Mouse (Mus musculus) ovary, postnatal 14 days (tissue): ENCODE measurements around the gene Sh3glb1.

Experiments
- DNase-seq: peaks from one replicate; pipeline ENCODE4 v3.0.0; 2022; ENCODE audit warnings: low spot score

Sh3glb1 gene

DNA sequence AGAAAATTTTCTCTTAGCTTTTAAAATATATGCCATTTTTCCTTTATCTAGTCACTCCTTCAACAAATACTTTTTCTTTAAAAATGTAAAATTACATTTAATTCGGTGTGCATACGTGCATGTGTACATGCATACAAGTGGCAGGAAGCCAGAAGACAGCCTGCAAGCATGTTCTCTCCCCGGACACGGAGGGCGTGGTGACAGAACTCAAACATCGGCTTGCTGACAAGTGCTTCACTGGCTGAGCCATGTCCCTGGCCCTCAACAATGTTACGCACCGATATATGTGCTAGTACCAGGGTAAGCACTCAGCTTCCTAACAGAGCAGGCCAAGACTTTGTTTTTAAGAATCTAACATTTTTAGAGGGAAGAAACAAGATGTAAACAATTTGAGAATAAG is 5.5 kb downstream of the Sh3glb1 start:
- DNase-seq = no peak

DNA sequence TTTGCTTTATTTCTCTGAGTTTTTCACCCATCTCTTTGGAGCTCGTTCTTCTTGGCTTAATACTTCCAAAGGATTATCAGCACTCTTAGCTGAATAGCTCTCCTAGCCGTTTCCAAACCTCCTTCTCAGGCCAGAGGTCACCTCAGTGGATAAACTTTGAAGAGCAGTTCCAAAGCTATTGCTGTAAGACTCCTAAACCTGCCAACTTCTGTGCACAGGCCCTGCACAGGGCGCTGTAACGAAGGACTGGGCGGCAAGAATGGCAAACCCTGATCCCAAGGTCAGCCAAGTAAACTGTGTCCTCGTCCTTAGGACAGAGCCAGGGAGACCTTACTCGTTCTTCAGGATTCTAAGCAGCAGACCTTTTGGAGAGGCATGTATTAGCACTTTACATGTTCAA is 6.0 kb downstream of the Sh3glb1 start:
- no peak for DNase-seq

DNA sequence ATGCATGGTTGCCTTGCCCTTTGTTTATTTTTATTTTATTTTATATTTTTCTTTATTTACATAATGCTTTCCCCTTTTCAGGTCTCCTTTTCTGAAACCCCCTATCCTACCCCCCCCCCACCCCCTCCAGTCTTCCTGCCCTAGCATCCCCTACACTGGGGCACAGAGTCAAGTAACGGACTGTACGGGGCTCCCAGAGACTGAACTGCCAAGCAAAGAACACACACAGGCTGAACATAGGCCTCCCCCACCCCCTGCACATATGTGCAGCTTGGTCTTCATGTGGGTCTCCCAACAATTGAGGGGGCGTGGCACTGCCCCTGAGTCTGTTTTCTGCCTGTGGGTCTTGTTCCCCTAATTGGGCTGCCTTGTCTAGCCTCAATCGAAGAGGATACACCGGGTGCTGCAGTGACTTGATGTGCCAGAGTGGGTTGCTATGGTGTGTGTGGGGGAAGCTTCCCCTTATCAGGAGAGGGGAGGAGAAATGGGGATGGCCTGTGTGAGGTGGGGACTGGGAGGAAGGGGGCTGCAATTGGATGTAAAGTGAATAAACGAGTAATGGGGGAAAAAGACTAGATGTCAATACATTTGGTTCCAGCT is 8.4 kb downstream of the Sh3glb1 start:
- DNase-seq = no peak

DNA sequence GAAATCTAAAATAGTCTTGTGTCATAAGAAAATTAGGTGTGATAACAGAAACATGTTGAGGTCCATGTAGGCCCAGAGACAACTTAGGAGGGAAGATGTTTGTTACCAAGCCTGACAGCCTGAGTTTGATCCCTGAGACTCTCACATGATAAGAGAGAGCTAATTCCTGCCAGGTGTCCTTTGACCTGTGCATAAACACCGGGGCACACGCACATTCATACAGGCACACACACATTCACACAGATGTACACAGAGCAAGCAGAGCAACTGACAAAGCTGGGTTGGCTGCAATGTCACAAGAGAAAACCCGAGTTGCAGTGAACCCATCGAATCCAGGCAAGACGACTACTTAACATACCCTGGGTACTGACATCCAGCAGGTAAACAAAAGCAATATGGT is 11.5 kb downstream of the Sh3glb1 start:
- DNase-seq = no peak

DNA sequence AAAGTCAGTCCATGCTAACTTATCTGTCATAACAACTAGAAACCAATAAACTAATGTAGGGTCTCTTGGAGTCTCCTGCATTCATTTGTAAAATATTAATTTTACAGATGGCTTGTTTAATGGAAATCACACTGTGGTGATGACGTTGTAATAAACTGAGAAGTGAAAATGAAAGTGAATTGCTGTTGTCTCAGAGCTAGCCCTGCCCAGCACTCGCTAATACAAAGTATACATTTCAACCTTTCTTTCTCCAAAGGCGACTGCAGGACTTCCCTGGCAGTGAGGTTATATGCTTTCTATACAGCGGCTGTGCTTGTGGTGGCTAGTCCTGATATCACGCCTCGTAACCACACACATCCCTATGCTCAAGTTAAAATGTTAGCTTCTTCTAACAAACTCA is 16.2 kb downstream of the Sh3glb1 start:
- DNase-seq = no peak

DNA sequence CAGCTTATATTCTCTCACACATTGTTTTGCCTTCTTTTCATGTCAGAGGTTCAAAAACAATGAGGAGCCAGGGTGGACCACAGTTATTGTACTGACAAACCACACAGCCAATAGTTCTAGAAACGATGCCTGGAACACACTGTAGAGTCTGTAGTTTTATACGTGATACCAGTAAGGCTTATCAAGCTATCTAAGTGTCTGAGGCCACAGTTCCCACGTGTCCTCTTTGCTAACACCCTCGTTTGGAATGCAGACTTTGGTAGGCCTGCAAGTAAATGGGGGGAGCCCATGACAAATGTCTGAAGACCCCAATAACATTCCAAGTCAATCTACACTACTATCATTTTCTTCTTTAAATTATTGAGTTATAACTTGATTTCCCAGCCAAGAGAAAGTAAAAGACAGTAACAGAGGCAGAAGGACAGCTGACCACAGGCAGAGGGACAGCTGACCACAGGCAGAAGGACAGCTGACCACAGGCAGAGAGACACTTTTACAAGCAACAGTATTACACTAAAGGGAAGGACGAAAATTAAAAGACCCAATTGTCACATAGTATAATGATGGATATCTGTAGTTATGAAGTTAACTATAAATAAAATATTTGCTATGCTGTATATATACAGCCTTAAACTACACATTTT is 21.2 kb downstream of the Sh3glb1 start:
- DNase-seq = no peak

DNA sequence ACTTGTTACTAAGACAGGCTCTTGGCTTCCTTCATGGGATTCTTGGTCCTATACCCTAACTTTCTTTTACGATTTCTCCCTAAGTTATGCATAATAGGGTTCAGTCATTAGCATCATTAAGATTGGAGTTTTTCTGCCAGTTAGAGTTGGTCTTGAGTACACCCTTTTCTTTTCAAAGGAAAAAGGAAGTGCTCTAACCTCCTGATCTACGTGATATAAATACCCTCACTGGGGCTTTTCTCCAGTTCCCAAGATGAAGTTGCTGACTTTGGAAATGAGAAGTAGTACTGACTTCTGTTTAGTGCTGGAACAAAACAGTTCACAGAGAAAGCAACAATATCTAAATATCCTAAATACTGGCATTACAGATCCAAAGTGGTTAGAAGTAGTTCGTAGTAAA is 22.2 kb downstream of the Sh3glb1 start:
- DNase-seq = no peak

DNA sequence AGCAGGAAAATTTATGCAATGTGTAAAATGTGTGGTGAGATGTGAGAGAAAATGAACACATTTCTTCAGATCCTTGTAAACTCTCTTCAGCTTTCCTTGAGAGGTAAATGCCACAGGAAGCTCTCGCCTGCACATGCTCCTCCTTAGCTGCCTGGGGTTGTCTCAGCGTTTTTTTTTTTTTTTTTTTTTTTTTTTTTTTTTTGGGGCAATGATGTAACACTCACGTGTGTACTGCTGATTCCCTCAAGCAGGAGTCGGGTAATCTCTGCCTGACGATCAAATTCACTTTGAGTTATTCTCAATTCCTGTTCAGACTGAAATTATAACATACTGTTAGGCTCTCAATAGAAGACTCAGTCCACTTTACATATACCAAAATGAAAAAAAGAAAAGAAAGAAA is 23.0 kb downstream of the Sh3glb1 start:
- no peak for DNase-seq

DNA sequence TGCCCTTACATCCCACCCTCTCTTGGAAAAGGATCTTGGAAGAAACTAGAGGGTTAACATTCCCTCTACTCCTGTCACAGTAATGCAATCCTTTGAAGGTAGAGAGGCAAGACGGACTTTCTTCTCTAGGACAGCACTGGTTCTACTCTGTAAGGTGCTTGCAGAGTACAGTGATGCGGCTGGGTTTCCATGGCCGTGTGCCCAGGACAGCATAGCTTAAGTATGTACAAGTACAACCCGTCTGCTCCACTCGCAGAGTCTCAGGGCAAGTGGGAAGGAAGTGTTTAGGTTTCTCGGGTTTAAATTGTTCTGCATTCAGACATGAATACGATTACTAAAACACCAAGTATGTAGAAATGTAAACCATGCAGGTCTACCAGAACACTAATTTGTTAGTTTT is 25.2 kb downstream of the Sh3glb1 start:
- no peak for DNase-seq

DNA sequence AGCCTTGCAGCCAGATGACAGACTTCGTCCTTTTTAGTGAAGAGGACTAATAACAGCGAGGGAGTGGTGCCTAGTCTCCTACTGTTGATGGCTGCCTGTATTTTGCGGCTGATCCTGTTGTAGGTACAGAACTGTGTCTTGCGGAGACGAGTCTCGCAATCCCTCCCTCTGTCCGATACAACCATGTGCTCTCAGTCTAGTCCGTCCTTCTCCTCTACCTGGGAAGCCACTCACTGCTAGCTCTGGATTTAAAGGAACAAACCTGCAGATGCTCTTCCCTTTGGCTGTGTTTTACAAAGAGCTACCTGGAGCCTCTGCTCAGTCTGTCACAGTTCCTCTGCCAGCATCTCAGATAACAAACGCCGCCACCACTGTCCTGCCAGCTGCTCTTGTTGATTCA is 26.1 kb downstream of the Sh3glb1 start:
- no peak for DNase-seq

DNA sequence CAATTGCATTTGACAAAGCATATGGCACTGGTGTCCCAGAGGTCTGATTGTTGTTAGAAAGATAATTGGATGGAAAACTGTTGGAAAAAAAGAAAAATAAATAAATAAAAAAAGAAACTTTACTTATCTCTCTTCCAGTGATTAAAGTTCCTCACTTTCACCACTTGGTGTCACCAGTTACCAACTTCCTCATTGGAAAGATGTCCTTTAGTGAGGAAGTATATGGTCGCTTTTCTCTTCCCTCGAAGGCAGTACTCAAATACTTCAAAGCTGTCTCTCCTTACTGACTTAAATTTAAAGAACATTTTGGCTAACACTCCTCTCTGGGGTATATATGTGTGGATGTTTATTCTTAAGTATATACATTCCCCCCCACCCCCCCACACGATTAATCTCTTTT is 28.1 kb downstream of the Sh3glb1 start:
- DNase-seq = no peak

DNA sequence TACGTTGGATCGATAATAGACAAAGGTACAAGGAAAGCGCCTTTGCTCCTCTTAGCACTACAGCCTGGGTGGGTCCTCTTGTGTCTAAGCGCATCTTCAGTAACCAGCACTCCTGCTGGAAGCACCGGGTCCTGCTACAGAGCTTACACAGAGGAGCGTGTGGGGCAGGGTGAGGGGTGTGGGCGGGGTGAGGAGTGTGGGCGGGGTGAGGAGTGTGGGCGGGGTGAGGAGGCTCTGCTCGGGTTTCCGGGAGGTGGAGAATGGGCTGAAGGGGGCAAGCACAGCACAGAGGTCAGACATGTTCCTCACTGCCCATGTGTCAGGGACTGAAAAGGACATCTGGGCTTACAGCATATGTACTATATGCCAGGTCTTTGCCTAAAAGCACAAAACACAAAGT is 30.9 kb downstream of the Sh3glb1 start:
- no peak for DNase-seq

DNA sequence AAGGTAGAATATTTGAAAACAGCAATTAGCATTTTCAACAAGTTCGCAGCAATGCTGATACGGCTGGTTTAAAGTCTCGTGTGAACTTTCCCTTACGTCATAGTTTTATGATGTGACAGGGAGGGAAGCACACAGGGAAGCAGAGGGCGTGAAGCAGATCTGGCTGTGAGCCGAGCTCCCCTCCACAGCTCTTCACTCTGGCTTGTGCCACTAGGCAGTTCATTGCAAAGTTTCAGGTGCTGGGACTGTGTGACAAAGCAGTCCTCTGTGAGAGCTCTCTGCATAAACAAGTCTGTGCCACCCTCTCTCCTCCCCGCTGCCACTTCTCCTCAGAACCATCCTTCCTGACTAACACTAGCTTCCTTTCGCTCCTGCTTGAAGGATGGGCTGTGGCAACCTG is 31.9 kb downstream of the Sh3glb1 start:
- no peak for DNase-seq

DNA sequence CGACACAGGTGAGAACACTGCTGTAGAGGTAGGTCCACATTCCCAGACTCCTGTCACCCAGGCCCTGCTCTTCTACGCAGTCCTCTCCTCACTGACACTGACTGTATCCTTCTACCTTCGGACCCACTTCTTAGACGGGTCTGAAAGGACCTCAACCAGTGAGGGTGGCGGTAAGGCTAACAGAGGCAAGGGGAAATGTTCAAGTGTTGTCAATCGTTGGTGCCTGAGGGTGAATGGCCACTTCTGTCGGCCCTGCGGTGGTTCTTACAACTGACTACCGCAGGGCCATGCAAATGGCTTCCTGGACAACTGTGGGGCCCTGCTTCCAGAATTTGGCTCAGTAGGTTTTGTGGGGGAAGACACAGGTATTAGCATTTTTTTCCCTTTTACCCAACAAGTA is 32.5 kb downstream of the Sh3glb1 start:
- DNase-seq = no peak

DNA sequence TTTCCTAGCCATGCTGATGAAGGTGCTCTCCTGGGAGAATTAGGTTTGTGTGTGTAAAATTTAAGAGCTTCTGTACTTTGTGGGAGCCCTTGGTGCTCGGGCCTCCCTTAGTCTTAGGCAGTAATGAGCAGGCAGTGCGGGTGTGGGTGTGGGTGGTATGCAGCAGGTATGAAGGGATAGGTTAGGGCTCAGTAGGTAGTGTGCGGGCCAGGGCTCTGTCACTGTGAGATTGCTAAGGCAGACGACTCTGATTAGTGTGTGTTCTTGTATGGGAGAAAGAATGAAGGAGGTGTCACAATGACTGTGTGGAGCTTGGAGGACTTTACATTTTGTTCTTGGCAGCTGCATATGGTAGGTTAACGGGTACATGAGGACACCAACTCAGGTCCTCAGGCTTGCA is 34.0 kb downstream of the Sh3glb1 start:
- no peak for DNase-seq

DNA sequence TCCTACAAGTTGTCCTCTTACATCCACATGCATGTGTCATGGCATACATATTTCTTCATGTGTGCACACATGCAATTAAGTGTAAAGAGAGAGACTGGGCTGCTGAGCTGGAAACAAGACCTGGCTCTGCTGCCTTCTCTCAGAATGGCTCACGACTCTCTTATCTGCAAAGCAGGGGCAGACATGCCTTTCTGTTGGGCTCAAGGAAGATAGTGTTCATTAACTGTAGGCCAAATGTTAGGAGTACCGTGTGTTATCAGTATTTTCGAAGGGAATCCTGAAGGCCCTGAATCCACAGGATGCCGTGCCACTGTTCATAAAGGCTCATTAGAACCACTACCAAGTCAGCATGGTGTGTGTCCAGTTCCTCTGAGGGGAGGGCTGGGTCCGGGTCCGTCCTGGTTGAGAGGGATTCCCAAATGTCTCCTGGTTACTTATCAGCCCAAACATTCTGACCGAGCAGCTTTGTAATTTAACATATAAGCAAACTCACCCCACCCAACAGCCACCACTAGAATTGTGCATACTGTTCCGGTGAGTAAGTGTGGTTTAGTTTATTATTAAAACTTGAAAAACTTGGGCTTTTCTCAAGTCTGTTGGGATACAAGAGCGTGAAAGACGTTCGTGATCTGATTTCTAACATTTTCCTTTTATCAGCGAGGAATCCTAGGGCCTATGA is 36.9 kb downstream of the Sh3glb1 start:
- no peak for DNase-seq

DNA sequence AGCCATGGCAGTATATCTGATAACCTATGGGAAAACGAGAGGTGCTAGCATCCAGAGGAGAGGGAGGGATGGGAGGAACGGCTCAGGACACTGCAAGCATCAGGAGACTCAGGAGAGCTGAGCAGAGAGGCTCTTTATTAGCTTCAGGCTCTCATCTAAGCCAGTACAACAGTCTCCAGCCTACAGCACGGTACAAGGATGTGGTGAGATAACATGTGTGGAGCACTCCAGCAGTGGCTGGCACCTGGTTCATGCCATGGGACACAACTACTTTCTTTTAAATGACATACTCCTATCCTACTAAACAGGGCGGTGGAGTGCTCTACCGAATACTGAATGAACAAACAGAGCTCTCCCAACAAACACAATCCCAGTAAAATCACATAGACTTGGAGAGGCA is 38.6 kb downstream of the Sh3glb1 start:
- no peak for DNase-seq

DNA sequence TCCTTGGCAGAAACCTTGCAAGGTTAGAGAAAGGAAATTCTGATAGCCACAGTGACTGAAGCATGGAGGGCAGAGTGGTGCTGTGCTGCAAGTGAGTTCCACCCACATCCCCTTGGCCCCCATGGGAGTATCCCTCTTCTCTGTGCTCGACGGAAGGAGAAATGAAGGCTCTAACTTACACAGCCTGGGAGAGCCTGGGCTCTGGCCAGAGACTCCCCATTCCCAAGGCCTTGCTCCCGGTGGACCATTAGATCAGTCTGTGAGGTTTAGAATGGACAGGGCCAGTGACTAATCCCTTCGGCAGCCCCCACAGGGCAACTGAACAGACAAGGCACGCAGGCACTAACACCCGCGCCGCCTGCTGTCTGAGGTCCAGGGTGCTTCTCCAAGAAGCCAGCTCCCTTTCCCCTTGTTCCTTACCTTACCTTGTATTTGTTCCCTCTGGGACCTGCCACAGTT is 40.4 kb downstream of the Sh3glb1 start:
- no peak for DNase-seq

DNA sequence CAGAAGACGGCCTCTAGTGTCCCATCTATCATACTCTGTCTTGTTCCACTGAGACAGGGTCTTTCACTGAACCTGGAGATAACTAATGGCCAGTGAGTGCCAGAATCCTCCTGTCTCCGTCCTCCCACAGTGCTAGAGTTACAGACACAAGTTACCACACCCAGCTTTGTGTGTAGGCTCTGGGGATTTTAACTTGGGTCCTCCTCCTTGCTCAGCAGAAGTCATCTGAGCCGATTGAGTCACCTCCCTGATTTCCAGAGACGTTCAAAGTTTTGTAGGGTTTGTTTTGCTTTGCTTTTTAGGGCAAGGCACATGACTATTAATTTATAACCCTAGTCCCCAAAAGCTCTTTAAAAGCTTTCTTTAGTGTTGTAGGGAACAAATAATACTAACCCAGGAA is 41.0 kb downstream of the Sh3glb1 start:
- DNase-seq = no peak

DNA sequence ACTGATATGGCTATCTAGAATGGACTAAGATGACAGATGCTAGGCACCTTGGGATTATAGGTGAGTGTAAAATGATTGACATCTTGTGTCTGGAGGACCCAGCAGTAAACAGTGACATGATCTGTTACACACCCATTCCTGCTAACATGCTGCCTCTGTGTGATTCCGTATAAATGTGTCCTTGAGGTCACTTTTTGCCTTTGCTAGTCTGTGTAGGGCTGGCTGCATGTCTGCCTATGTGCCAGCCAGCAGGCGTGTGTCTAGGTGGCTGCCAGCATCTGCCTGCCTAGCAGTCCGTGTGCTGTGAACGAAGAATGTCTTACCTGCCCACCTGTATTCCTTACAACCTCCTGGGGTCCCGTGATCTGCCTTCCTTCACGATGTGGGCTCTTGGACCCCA is 42.4 kb downstream of the Sh3glb1 start:
- no peak for DNase-seq

DNA sequence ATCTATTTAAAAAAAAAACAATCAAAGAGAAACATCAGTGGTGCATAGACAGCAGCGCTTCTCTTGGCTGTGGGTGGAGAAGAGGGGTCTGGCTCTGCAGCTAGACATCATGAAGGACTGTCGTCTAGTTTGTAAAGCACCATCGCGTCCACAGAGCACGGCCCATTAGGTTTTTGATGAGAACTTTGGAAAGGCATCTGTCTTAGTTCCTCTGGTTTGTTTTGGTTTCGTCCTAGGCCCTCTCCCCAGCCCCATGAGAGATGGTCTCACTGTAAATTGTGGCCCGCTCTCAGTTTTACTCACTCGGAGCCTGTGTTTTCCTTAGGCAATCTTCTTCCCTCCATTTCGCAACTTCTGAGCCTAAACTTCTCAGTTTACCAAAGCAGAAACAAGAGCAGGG is 43.9 kb downstream of the Sh3glb1 start:
- DNase-seq = no peak

DNA sequence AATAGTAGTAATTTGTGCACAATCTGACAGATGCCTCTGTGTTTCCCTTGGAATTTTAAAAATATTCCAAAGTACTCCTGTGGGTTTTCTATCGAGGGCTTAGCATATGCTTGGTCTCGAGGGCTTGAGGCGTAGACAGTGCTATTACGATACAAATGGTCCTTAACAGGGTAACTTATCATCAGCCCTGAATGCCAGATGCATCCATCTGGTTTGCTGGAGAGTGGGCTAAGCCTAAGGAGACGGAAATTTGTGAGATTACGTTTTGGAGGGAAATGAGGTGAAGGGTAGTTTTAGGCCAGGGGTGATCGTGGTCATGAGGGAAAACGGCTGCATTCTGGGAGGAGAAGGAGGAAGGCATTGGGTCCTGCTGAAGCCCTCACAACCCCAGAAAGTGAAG is 48.1 kb downstream of the Sh3glb1 start:
- no peak for DNase-seq

DNA sequence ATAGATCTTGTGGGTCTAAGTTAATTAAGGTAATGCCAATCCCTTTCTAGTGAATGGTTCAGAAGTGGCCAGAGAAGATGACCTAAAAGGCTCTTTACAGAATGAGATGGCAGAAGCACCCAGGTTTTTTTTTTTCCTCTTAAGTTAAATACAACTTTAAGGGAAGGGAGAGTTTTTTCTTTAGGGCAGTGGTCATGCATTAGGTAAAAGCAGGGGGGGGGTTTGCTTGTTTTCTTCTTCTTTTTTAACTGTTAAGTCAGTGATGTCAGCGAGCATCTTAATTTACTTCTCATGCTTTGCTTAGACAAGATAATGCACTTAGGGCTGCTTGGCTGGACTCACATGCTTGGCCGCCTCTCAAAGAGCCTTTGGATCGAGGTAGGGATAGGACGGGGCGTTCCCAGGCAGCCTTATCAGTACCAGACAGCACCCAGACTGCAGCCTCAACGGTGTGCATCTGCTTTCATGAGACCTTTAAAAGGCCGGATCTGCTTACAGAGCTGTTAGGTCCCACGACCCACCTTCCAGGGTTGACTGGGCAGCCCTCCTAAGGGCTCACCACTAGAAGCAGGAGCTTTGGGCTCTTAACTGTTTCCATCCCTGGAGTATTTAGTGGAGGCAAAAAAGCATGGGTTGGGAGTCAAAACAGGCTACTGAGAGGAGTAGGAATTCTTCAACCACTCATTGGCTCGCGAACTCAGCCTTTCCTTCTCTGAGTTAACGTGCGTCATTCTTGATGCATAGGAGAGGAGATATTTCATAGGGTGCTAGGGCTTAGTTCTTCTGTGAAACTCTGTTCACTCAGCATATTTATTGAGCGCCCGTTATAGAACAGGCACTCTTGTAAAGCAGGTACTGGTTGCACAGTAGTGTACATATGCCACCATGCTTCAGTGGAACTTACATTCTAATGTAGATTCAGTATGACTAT is 49.9 kb downstream of the Sh3glb1 start:
- no peak for DNase-seq
